Mouse (Mus musculus) heart, embryonic 12.5 days (tissue): ENCODE results near the gene Nif3l1. TPM values are rescaled to one million over a fixed set of nuclear protein-coding genes. Genes with fewer than 3 reads are reported as not detected.

ENCODE experiments used
- ATAC-seq: fragments of 200-750 bp; cut with Nextera tagmentation; 2 replicates; pipeline ENCODE4 v1.8.0; 2017; ENCODE audit warnings: moderate TSS enrichment, moderate library complexity; ENCODE audit not compliant: insufficient number of reproducible peaks, low FRiP score
- H3K27ac ChIP-seq: fragments of 300-500 bp; sonication (generic); 2 replicates; pipeline ENCODE4 v1.5.1; 2016; ENCODE audit warnings: mild to moderate bottlenecking, moderate library complexity; ENCODE audit not compliant: poor library complexity, severe bottlenecking
- H3K27me3 ChIP-seq: fragments of 300-500 bp; sonication (generic); replicated peaks from 2 replicates; pipeline ENCODE4 v1.6.1; 2016; ENCODE audit warnings: mild to moderate bottlenecking, moderate library complexity
- H3K36me3 ChIP-seq: fragments of 300-500 bp; sonication (generic); 2 replicates; pipeline ENCODE4 v1.6.1; 2016; ENCODE audit warnings: mild to moderate bottlenecking, moderate library complexity
- H3K4me1 ChIP-seq: fragments of 300-500 bp; sonication (generic); replicated peaks from 2 replicates; pipeline ENCODE4 v1.6.1; 2016; ENCODE audit warnings: mild to moderate bottlenecking
- H3K4me2 ChIP-seq: fragments of 300-500 bp; sonication (generic); 2 replicates; pipeline ENCODE4 v1.6.1; 2016; ENCODE audit warnings: mild to moderate bottlenecking, moderate library complexity
- H3K4me3 ChIP-seq: fragments of 300-500 bp; sonication (generic); 2 replicates; pipeline ENCODE4 v1.5.1; 2016; ENCODE audit warnings: mild to moderate bottlenecking
- H3K9ac ChIP-seq: fragments of 300-500 bp; sonication (generic); 2 replicates; pipeline ENCODE4 v1.6.1; 2016; ENCODE audit warnings: mild to moderate bottlenecking, moderate library complexity
- H3K9me3 ChIP-seq: fragments of 300-500 bp; sonication (generic); replicated peaks from 2 replicates; pipeline ENCODE4 v1.6.1; 2016; ENCODE audit warnings: mild to moderate bottlenecking, moderate library complexity
- WGBS: fragments of 180-500 bp; shearing (Covaris S2); methylation state at CpG from one replicate; pipeline ENCODE4 v1.1.7; 2016; 5-methylcytosine and 5-hydroxymethylcytosine counted together
- polyA plus RNA-seq: library from polyadenylated mRNA; unstranded; fragments of >200 nt; fragmentation: Nextera tagmentation; extraction: Ambion mirVana; gene quantifications from 2 replicates; pipeline ENCODE4 v1.2.1, GENCODE M21; 2016

Nif3l1 gene
- polyA plus RNA-seq, 1 experiment from 2014 or later = 29.0 TPM

DNA sequence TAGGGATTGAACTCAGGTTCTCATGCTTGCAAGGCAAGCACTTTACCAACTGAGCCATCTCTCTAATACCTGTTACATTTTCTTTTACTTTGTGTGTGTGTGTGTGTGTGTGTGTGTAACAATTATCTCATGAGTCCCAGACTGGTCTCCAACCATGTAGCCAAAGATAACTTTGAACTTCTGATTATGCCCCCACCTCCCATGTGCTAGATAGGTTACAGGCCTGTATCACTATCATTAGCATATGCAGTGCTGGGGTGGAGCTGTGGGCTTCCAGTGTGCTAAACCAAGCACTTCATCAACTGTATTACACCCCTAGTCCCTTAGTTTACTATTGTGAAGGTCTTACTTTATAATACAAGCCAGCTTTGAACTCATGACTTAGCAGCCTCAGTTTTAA lies 58.2 kb downstream of the Nif3l1 start:
- peaks cover 10% of the 10 kb centered on the region for H3K4me1 ChIP-seq
- H3K36me3 ChIP-seq = peaks cover 36% of the 10 kb centered on the region
- peak overlapping the region; percentile 25 for H3K4me2 ChIP-seq
- no peak overlapping the region for H3K9ac ChIP-seq
- H3K4me3 ChIP-seq = 0 out of 2 replicates have a peak overlapping the region, but pooled peaks have one; percentile 83
- ATAC-seq = no peak
- H3K27me3 ChIP-seq = no peaks in the 10 kb centered on the region
- no peak overlapping the region for H3K27ac ChIP-seq
- peaks cover 13% of the 10 kb centered on the region for H3K9me3 ChIP-seq

DNA sequence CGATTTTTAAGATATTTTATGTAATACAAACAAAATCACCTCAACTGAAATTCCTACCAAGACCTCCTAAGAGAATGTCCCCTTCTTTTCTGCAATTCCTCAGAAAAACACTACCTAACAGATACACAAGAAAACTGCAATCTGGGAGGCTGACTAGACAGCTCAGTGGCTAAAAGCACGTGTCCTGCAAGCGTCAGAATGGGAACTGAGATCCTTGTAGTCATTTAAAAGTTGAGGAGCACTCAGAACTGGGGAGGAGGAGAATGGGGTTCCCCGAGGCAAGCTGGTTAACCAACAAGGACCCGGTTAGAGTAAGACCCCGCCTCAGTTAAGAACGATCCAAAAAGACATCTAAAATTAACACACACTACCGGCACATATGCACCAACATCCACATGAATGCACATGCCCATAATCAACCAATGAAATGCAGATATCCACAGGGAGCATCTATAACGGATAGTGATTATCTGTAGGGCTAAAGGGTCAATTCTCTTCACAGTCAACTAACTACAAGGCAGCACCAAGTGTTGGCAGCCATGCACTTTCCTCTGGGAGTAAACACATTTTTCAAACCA lies 58.9 kb downstream of the Nif3l1 start:
- Histone ChIP-seq H3K27ac (peak overlapping the region; percentile 87; the same call in 1 of the 2 replicates), H3K4me1 (peaks cover 10% of the 10 kb centered on the region), H3K4me2 (peak overlapping the region; percentile 90), H3K9me3 (peaks cover 20% of the 10 kb centered on the region), H3K36me3 (peaks cover 37% of the 10 kb centered on the region), H3K4me3 (peak overlapping the region; percentile 83), H3K9ac (peak overlapping the region; percentile 89), H3K27me3 (no peaks in the 10 kb centered on the region)
- no peak for ATAC-seq
- WGBS = 27% methylated on average over 9 of the region's 9 CpGs

- H3K36me3 ChIP-seq = peaks cover 33% of the 10 kb centered on the region
- peaks cover 10% of the 10 kb centered on the region for H3K4me1 ChIP-seq
- peak within 1 kb of the TSS; percentile 89 for H3K9ac ChIP-seq
- peak within 1 kb of the TSS; percentile 90 for H3K4me2 ChIP-seq
- peak within 1 kb of the TSS; percentile 83 for H3K4me3 ChIP-seq
- peak within 1 kb of the TSS; percentile 87 for H3K27ac ChIP-seq
- peak; percentile 98 for ATAC-seq
- no peaks in the 10 kb centered on the region for H3K27me3 ChIP-seq
- WGBS = under 1% methylated on average over 64 of the region's 64 CpGs
- H3K9me3 ChIP-seq = peaks cover 27% of the 10 kb centered on the region
These were observed 59.8 kb downstream of the Nif3l1 start, which contains the start of gene Orc2 for GRCm38 (mm10) chr1:58504577-58505254. Gene Orc2, minus strand, starts transcription at chr1:58505109.

GRCm38 (mm10) chr1:58507249-58507648 lies 62.3 kb downstream of the Nif3l1 start:
- H3K4me1 ChIP-seq = peaks cover 10% of the 10 kb centered on the region
- H3K27ac ChIP-seq = no peak overlapping the region
- H3K4me2 ChIP-seq = no peak overlapping the region
- H3K4me3 ChIP-seq = no peak overlapping the region
- ATAC-seq = no peak
- H3K9ac ChIP-seq = no peak overlapping the region
- 93% methylated on average over 3 of the region's 3 CpGs for WGBS
- peaks cover 41% of the 10 kb centered on the region for H3K9me3 ChIP-seq
- no peaks in the 10 kb centered on the region for H3K27me3 ChIP-seq
- peaks cover 20% of the 10 kb centered on the region for H3K36me3 ChIP-seq

Other genes starting within 250 kb of the Nif3l1 start
- 0.14 and 0.27 TPM in 2 replicates for gene Aox4, start 234.8 kb upstream of the Nif3l1 start, polyA plus RNA-seq
- not detected in 2 replicates for gene Aox2, start 166.8 kb upstream of the Nif3l1 start, polyA plus RNA-seq
- 261 and 270 TPM in 2 replicates for gene Bzw1, start 52.3 kb upstream of the Nif3l1 start, polyA plus RNA-seq
- gene Clk1, start 21.1 kb upstream of the Nif3l1 start, polyA plus RNA-seq = 144 TPM in 2 replicates
- 32.9 and 34.2 TPM in 2 replicates for gene Ppil3, start 335 bp downstream of the Nif3l1 start, polyA plus RNA-seq
- 26.6 and 27.0 TPM in 2 replicates for gene Orc2, start 60.0 kb downstream of the Nif3l1 start, polyA plus RNA-seq
- 4.5 and 4.9 TPM in 2 replicates for gene Fam126b, start 141.2 kb downstream of the Nif3l1 start, polyA plus RNA-seq
- gene Ndufb3, start 141.2 kb downstream of the Nif3l1 start, polyA plus RNA-seq = 220 and 223 TPM in 2 replicates